Mouse (Mus musculus): ENCODE measurements around the gene Akap10. TPM values are rescaled to one million over a fixed set of nuclear protein-coding genes. Genes with fewer than 3 reads are reported as not detected.
"Not testable (repeated sequence)": the region's sequence is repeated elsewhere in the genome, so short reads cannot be mapped to it uniquely, and the experiment has no call there.

The Akap10 gene
- total RNA-seq, 4 experiments from 2014 or later, result 29.5 to 39.3 (median 34.1) TPM

- no peak for DNase-seq (ENCODE audit: low spot score in 2 of 2)
Observed at GRCm38 (mm10) chr11:61930640-61931586, 861 bp upstream of the Akap10 start.

GRCm38 (mm10) chr11:61929323-61930097 is 542 bp downstream of the Akap10 start:
- no peak for DNase-seq (ENCODE audit: low spot score in 2 of 2)

- DNase-seq (ENCODE audit: low spot score in 2 of 2), result no peak
Observed at GRCm38 (mm10) chr11:61923309-61923708, 6.7 kb downstream of the Akap10 start.

- DNase-seq (ENCODE audit: low spot score in 2 of 2), result no peak
Observed at GRCm38 (mm10) chr11:61919702-61920101, 10.3 kb downstream of the Akap10 start.

- DNase-seq (ENCODE audit: low spot score in 2 of 2), result no peak
Observed at GRCm38 (mm10) chr11:61908315-61908714, 21.7 kb downstream of the Akap10 start.

GRCm38 (mm10) chr11:61882183-61882582 is 47.9 kb downstream of the Akap10 start:
- no peak for DNase-seq (ENCODE audit: low spot score in 2 of 2)

GRCm38 (mm10) chr11:61879921-61880320 is 50.1 kb downstream of the Akap10 start:
- no peak for DNase-seq (ENCODE audit: low spot score in 2 of 2)

GRCm38 (mm10) chr11:61871881-61872280 is 58.2 kb downstream of the Akap10 start:
- no peak for DNase-seq (ENCODE audit: low spot score in 2 of 2)

GRCm38 (mm10) chr11:61866856-61867255 is 63.2 kb downstream of the Akap10 start:
- no peak for DNase-seq (ENCODE audit: low spot score in 2 of 2)

GRCm38 (mm10) chr11:61861781-61862547 is 68.1 kb downstream of the Akap10 start:
- DNase-seq (ENCODE audit: low spot score in 2 of 2), result no peak

- DNase-seq (ENCODE audit: low spot score in 2 of 2), result no peak
Observed at GRCm38 (mm10) chr11:61859316-61859715, 70.7 kb downstream of the Akap10 start.

- DNase-seq (ENCODE audit: low spot score in 2 of 2), result no peak
Observed at GRCm38 (mm10) chr11:61855539-61855938, 74.5 kb downstream of the Akap10 start.

GRCm38 (mm10) chr11:61854988-61855411 is 75.1 kb downstream of the Akap10 start, which contains the start of gene Ulk2:
Gene Ulk2 (minus strand): TSS chr11:61855073.
- DNase-seq (ENCODE audit: low spot score in 2 of 2), result peak; percentile 79 to 85

- DNase-seq (ENCODE audit: low spot score in 2 of 2), result peak; percentile 76 to 83
Observed at GRCm38 (mm10) chr11:61854211-61854987, 75.7 kb downstream of the Akap10 start.

GRCm38 (mm10) chr11:61853659-61854058 is 76.4 kb downstream of the Akap10 start:
- no peak for DNase-seq (ENCODE audit: low spot score in 2 of 2)

- DNase-seq (ENCODE audit: low spot score in 2 of 2), result no peak
Observed at GRCm38 (mm10) chr11:61852916-61853315, 77.1 kb downstream of the Akap10 start.

GRCm38 (mm10) chr11:61851195-61851594 is 78.9 kb downstream of the Akap10 start:
- DNase-seq (ENCODE audit: low spot score in 2 of 2), result no peak

GRCm38 (mm10) chr11:61840663-61841062 is 89.4 kb downstream of the Akap10 start:
- DNase-seq (ENCODE audit: low spot score in 2 of 2), result not testable (repeated sequence)

GRCm38 (mm10) chr11:61839940-61840339 is 90.1 kb downstream of the Akap10 start:
- no peak for DNase-seq (ENCODE audit: low spot score in 2 of 2)

- DNase-seq (ENCODE audit: low spot score in 2 of 2), result no peak
Observed at GRCm38 (mm10) chr11:61839182-61839581, 90.9 kb downstream of the Akap10 start.
